Mouse (Mus musculus) forebrain, embryonic 15.5 days (tissue): Measurements from ENCODE around the gene Timm44. TPM values are rescaled to one million over a fixed set of nuclear protein-coding genes. Genes with fewer than 3 reads are reported as not detected.

Experiments
- ATAC-seq: fragments of 200-750 bp; cut with Nextera tagmentation; replicated peaks from 2 replicates; pipeline ENCODE4 v1.8.0; 2017; ENCODE audit warnings: mild to moderate bottlenecking, moderate TSS enrichment, moderate library complexity
- H3K27ac ChIP-seq: fragments of 300-500 bp; sonication (generic); replicated peaks from 2 replicates; pipeline ENCODE4 v1.5.1; 2015; ENCODE audit warnings: mild to moderate bottlenecking, inconsistent platforms
- H3K27me3 ChIP-seq: fragments of 300-500 bp; sonication (generic); 2 replicates; pipeline ENCODE4 v1.6.1; 2015; ENCODE audit warnings: inconsistent platforms
- H3K36me3 ChIP-seq: fragments of 300-500 bp; sonication (generic); 2 replicates; pipeline ENCODE4 v1.6.1; 2015; ENCODE audit warnings: mild to moderate bottlenecking, inconsistent platforms
- H3K4me1 ChIP-seq: fragments of 300-500 bp; sonication (generic); 2 replicates; pipeline ENCODE4 v1.6.1; 2015; ENCODE audit warnings: inconsistent platforms
- H3K4me2 ChIP-seq: fragments of 300-500 bp; sonication (generic); replicated peaks from 2 replicates; pipeline ENCODE4 v1.6.1; 2015; ENCODE audit warnings: mild to moderate bottlenecking, inconsistent platforms
- H3K4me3 ChIP-seq: fragments of 300-500 bp; sonication (generic); 2 replicates; pipeline ENCODE4 v1.5.1; 2015; ENCODE audit warnings: mild to moderate bottlenecking, inconsistent platforms
- H3K9ac ChIP-seq: fragments of 300-500 bp; sonication (generic); replicated peaks from 2 replicates; pipeline ENCODE4 v1.6.1; 2015; ENCODE audit warnings: mild to moderate bottlenecking, inconsistent platforms
- H3K9me3 ChIP-seq: fragments of 300-500 bp; sonication (generic); 2 replicates; pipeline ENCODE4 v1.6.1; 2016; ENCODE audit warnings: inconsistent platforms
- WGBS: fragments of 180-500 bp; shearing (Covaris S2); methylation state at CpG from one replicate; pipeline ENCODE4 v1.1.7; 2015; ENCODE audit warnings: mixed read lengths; 5-methylcytosine and 5-hydroxymethylcytosine counted together
- polyA plus RNA-seq: library from polyadenylated mRNA; unstranded; fragments of >200 nt; fragmentation: Nextera tagmentation; extraction: Ambion mirVana; gene quantifications from 2 replicates; pipeline ENCODE4 v1.2.1, GENCODE M21; 2015

Timm44 gene
- 42.6 and 43.3 TPM in 2 replicates for polyA plus RNA-seq

DNA sequence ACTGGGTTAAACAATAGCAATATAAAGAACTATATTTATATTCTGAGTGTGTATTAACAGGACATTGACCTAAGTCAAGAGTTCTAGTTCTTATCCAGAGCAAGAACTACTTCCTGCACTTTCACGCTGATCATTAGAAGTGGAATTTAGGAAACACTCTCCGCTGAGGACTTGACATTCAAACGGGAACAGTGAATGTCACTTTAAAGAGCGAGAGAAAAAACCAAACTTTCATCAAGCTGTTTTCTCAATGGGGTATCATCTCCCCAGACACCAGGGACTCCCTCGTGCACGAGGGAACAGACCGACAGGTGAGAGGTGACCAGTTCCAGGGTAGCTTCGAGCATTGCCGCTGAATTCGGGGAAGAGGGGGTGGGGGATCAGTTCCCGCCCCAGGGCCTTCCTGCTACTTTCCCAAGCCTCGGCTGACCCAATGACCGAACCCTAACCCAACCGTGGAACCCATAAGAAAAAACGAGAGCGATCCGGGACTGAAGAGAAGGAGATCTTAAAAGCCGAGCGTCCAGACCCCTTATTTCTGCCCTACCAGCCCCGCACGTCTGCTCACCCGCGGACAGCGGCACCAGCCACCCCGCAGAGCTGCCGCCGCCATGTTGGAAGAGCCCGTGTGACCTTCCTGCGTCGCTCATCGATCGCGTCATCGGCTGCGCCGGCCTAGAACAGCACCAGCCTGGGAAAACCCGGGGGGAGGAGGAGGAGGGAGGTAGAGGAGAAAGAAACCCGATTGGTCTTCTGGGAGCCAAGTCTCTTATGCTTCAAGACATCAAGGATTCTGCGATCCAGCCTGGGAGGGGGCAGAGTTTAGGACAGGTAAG lies at the start of gene Timm44:
TSS of gene Timm44 (minus strand) at position 639 of the 836 bp plus-strand sequence.
- Histone ChIP-seq H3K4me3 (peak within 1 kb of the TSS; percentile 63), H3K36me3 (peaks cover 13% of the 10 kb centered on the region; the same call in 1 of the 2 replicates), H3K27ac (peak within 1 kb of the TSS; percentile 82), H3K9ac (peak within 1 kb of the TSS; percentile 63), H3K4me1 (peaks cover 16% of the 10 kb centered on the region), H3K4me2 (peak within 1 kb of the TSS; percentile 74), H3K27me3 (no peaks in the 10 kb centered on the region), H3K9me3 (no peaks in the 10 kb centered on the region)
- WGBS, result under 1% methylated on average over 39 of the region's 39 CpGs
- peak; percentile 98 for ATAC-seq

DNA sequence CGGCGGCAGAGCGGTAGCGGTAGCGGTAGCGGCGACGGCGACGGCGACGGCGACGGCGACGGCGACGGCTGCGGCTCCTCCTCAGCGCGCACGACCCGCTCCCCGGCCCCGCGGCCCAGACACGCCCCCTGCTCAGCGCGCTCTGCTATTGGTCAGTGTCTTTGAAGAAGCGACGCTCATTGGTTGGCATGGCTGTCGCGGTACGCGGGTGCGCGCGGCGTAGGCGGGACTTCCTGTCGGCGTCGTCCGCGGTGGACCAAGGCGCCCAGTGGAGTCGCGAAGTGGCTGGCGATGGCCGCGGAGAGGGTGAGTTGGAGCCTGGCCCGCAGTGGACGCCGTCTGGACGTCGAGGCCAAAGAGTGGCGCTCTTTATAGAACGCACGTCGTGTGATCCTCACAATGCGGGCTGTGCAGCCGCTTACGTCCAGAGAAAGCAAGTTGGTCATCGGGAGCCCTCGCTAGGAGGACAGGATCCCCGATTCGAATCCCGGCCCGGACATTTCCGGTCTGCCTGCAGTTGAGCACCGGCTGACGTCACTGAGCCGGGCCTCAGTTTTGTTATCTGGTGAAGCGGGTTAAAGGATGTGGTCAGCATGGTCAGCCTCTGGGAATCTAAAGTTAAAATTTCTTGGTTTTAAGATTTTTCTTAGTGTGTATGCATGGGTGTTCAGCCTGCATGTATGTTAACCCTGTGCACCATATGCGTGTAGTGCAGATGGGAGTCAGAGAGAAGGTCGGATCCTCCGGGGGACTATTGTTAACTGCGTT lies 49.5 kb upstream of the Timm44 start, which contains the start of the genes Ccl25 and Elavl1:
TSS of gene Ccl25 (plus strand) at position 228 of the 768 bp plus-strand sequence.
TSS of gene Elavl1 (minus strand) at position 431 of the 768 bp plus-strand sequence.
- H3K4me2 ChIP-seq, result peak within 1 kb of the TSS; percentile 90
- H3K4me1 ChIP-seq, result peaks cover 42% of the 10 kb centered on the region
- peak within 1 kb of the TSS; percentile 94 for H3K4me3 ChIP-seq
- H3K27ac ChIP-seq, result peak within 1 kb of the TSS; percentile 86
- peaks cover 45% of the 10 kb centered on the region for H3K36me3 ChIP-seq
- no peaks in the 10 kb centered on the region for H3K9me3 ChIP-seq
- peak; percentile 98 for ATAC-seq
- H3K27me3 ChIP-seq, result no peaks in the 10 kb centered on the region
- H3K9ac ChIP-seq, result peak within 1 kb of the TSS; percentile 97
- WGBS, result under 1% methylated on average over 78 of the region's 78 CpGs

DNA sequence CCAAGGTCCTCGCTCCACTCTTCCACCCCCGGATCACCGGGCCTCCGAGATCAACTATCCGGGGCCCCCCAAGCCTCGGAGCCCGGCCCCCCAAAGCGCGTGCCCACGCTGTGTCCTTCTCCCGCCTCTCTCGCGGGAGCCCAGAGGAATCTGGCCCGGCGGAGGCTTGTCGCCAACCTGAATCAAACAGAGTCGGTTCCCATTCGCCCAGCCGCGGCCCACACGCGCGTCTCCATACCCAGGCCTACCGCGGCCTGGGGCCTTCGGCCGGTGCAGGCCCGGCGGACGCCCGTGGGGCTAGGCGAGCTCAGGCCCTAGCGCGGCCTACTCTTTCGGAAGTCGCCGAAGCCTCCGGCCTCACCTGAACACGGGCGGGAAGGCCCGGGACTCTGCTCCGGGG lies 48.8 kb upstream of the Timm44 start:
- peaks cover 42% of the 10 kb centered on the region for H3K4me1 ChIP-seq

DNA sequence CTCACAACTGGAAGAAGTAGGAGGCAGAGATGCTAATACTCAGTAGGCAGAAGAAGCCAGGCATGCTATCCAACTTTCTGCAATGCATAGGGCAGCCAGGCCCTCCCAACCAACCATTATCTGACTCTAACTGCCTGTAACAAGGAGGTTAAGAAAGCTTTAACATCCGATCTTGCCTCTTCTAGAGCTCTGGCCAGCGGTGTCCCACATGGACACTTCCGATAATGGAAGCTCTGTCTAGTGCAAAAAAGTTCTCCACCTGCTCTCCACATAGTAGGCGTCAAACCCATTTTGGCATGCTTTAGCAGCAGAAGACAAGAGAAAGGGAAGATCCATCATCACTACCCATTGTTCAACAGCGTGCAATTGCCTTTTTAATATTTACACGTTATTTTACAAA lies 48.2 kb upstream of the Timm44 start:
- WGBS, result 5% methylated on average over 6 of the region's 6 CpGs
- peak overlapping the region; percentile 94 for H3K4me3 ChIP-seq
- H3K27me3 ChIP-seq, result no peaks in the 10 kb centered on the region
- peak overlapping the region; percentile 86; the same call in 1 of the 2 replicates for H3K27ac ChIP-seq
- H3K36me3 ChIP-seq, result peaks cover 34% of the 10 kb centered on the region
- H3K4me1 ChIP-seq, result peaks cover 42% of the 10 kb centered on the region
- H3K9ac ChIP-seq, result peak overlapping the region; percentile 97
- no peak for ATAC-seq
- peak overlapping the region; percentile 90 for H3K4me2 ChIP-seq
- no peaks in the 10 kb centered on the region for H3K9me3 ChIP-seq

More for the DNA sequence above, 48.8 kb upstream of the Timm44 start:
- peak overlapping the region; percentile 94 for H3K4me3 ChIP-seq
- H3K27me3 ChIP-seq, result no peaks in the 10 kb centered on the region
- peak overlapping the region; percentile 97 for H3K9ac ChIP-seq
- peak overlapping the region; percentile 86 for H3K27ac ChIP-seq
- under 1% methylated on average over 42 of the region's 42 CpGs for WGBS
- H3K9me3 ChIP-seq, result no peaks in the 10 kb centered on the region
- peak overlapping the region; percentile 90 for H3K4me2 ChIP-seq
- ATAC-seq, result peak; percentile 79
- peaks cover 40% of the 10 kb centered on the region for H3K36me3 ChIP-seq

DNA sequence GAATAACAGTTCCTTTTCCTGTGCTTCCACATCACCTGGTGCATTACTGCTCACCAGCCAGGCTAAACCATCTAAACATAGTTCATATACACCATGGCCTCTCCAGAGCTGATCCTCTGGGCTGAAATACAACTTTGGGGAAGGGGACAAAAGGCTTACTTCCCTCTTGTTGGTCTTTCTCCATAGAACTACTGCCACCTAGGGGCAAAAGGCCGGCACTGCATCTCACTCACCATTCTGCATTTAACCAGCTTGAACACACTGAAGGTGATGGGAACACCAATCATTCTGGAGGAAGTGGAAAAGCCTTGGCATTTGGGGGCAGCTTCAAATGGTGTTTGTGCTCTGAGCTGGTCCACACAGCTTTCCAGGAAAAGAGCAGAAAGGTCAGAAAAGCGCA lies 46.8 kb upstream of the Timm44 start:
- Histone ChIP-seq H3K4me3 (no peak overlapping the region), H3K4me1 (peaks cover 44% of the 10 kb centered on the region), H3K27me3 (no peaks in the 10 kb centered on the region), H3K9ac (no peak overlapping the region; the same call in 1 of the 2 replicates), H3K27ac (no peak overlapping the region), H3K4me2 (peak overlapping the region; percentile 90; the same call in 1 of the 2 replicates), H3K9me3 (no peaks in the 10 kb centered on the region), H3K36me3 (peaks cover 21% of the 10 kb centered on the region)
- WGBS, result 25% methylated on average over 2 of the region's 2 CpGs
- ATAC-seq, result no peak

DNA sequence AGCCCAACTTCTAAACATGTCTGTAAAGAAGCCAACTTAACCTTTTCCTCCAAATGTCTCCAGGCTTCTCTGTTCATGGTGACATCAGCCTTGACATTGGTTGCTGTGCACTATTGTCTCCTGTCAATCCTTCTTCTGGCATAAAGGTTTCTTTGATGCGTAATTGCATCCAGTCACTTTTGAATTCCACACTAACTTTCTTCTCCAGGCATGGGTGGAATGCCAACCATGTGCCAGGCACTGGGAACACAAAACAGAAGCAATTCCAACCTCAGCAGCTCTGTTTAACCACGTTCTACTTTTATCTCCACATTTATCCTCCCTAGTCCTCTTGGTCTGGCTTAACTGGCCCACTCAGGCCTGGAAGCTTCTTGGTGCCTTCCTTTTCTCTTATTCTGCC lies 45.3 kb upstream of the Timm44 start:
- no peak for ATAC-seq
- Histone ChIP-seq H3K9ac (no peak overlapping the region), H3K9me3 (no peaks in the 10 kb centered on the region), H3K4me1 (peaks cover 44% of the 10 kb centered on the region), H3K27me3 (no peaks in the 10 kb centered on the region), H3K36me3 (peaks cover 21% of the 10 kb centered on the region), H3K4me3 (no peak overlapping the region), H3K27ac (no peak overlapping the region), H3K4me2 (no peak overlapping the region)
- WGBS, result 70% methylated on average over 2 of the region's 2 CpGs

DNA sequence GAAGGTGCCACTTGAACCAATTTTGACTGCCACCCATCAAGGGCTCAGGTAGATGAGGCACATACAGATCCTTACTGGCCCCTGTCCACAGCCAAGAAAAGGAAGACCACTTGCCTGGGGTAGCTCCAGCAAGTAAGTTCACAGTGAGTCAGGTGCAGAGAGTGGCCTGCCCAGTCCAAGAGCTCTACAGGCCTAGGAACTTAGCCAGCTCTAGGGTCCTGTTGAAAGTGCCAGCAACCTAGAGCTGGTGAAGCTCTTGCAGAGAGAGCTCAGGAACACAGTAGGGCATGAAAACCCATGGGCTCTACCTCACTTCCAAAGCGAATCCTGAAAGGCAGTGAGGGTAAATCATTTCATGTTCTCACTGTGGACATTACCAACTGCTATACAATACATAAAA lies 44.7 kb upstream of the Timm44 start:
- H3K9ac ChIP-seq, result no peak overlapping the region
- ATAC-seq, result no peak
- H3K9me3 ChIP-seq, result no peaks in the 10 kb centered on the region
- H3K27me3 ChIP-seq, result no peaks in the 10 kb centered on the region
- H3K4me3 ChIP-seq, result no peak overlapping the region
- peaks cover 21% of the 10 kb centered on the region for H3K36me3 ChIP-seq
- WGBS, result 93% methylated on average over 1 of the region's 1 CpGs
- no peak overlapping the region for H3K27ac ChIP-seq
- no peak overlapping the region for H3K4me2 ChIP-seq
- peaks cover 38% of the 10 kb centered on the region for H3K4me1 ChIP-seq

DNA sequence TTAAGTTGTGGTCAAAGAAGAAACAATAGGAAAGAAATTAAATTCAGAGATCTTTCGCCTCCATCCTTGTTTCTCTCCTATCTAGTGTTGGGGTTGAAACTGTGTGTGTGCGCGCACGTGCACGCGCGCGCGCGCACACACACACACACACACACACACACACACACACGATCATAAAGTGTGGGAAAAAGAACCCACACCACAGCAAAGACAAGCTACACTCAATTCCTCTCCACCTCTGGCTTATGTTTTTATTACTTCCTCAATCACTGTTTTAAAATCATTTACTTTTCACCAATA lies 43.8 kb upstream of the Timm44 start:
- 98% methylated on average over 11 of the region's 11 CpGs for WGBS
- Histone ChIP-seq H3K4me3 (no peak overlapping the region), H3K4me1 (peaks cover 38% of the 10 kb centered on the region), H3K9me3 (no peaks in the 10 kb centered on the region), H3K36me3 (peaks cover 21% of the 10 kb centered on the region), H3K9ac (no peak overlapping the region), H3K4me2 (no peak overlapping the region), H3K27me3 (no peaks in the 10 kb centered on the region), H3K27ac (no peak overlapping the region)
- no peak for ATAC-seq

DNA sequence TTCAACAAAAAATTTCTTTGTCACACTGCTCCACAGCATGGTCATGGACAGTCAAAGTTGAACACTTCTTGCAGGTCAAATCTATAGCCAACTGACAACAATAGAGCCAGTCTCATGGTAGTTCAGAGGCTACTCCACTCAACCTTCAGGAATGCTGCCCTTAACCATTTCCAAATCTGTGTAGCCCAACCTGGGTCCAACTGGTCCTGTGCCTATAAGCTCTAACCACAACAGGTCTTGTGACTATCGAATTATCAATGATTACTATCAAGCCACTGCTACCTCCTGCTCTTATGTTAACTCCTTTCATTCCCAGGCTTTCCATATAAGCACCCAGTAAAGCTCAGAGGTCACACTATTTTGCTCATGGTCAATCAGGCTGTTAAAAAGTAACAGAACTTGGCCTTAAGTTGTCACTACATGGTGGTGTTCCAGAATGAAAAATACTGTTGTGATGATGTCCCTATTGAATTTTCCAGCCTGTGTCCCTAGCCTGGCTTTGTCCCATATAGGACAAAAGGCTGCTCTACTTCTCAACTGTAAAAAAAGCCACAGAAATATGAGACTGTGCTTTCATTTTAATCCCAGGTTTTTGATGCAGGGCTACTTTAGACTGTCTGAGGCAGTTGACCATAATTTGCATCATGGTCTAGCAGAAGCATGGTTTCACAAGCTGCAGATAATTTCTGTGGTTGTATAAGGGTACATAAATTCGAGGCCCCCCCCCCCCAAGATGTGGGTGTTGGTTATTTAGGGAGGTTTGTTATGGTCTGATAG lies 43.3 kb upstream of the Timm44 start:
- Histone ChIP-seq H3K36me3 (peaks cover 21% of the 10 kb centered on the region), H3K4me2 (no peak overlapping the region), H3K9me3 (no peaks in the 10 kb centered on the region), H3K4me1 (peaks cover 38% of the 10 kb centered on the region), H3K4me3 (no peak overlapping the region), H3K9ac (no peak overlapping the region), H3K27me3 (no peaks in the 10 kb centered on the region), H3K27ac (no peak overlapping the region)
- WGBS, result 93% methylated on average over 2 of the region's 2 CpGs
- no peak for ATAC-seq

DNA sequence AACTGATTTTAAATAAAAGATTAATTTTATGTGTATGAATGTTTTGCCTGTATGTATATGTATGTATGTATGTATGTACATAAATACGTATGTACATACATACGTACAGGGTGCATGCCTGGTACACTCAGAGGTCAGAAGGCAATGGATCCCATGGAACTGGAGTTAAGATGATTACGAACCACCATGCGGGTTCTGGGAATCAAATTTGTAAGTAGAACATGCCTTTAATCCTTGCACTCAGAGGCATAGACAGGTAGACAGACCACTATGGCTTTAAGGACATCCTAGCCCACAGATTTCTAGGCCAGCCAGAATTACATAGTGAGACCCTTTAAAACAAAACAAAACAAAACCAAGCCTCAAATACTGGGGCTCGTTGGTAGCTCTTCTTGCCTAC lies 42.4 kb upstream of the Timm44 start:
- Histone ChIP-seq H3K4me3 (no peak overlapping the region), H3K27ac (no peak overlapping the region), H3K4me1 (peaks cover 30% of the 10 kb centered on the region), H3K9ac (no peak overlapping the region), H3K9me3 (no peaks in the 10 kb centered on the region), H3K4me2 (no peak overlapping the region), H3K36me3 (peaks cover 21% of the 10 kb centered on the region), H3K27me3 (no peaks in the 10 kb centered on the region)
- WGBS, result 93% methylated on average over 5 of the region's 5 CpGs
- no peak for ATAC-seq

DNA sequence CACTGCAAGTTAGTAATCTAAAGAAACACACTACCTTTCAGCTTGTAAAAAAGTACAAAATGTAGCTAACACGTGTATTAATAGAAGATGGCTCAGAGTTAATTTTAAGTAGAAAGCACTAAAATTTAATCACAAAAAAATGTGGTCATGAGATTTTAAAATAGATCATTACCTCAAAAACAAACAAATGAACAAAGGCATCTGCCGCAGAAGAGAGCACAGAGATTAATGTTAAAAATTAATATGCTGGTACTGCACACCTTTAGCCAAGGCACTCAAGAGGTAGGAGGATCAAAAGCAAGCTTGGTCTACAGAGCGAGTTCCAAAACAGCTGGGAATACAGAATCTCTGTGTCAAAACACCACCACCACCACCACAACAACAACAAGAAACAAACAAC lies 39.1 kb upstream of the Timm44 start:
- ATAC-seq, result no peak

More for the DNA sequence above, 39.1 kb upstream of the Timm44 start:
- peaks cover 16% of the 10 kb centered on the region for H3K36me3 ChIP-seq
- H3K4me1 ChIP-seq, result 0 out of 2 replicates have a peak, but pooled peaks cover 5% of the 10 kb centered on the region
- no peak overlapping the region for H3K9ac ChIP-seq
- H3K4me2 ChIP-seq, result no peak overlapping the region
- H3K27ac ChIP-seq, result no peak overlapping the region
- WGBS, result 95% methylated on average over 3 of the region's 3 CpGs
- no peaks in the 10 kb centered on the region for H3K9me3 ChIP-seq
- H3K27me3 ChIP-seq, result no peaks in the 10 kb centered on the region
- no peak overlapping the region for H3K4me3 ChIP-seq
